Mouse (Mus musculus) cerebellum, adult 2 months (tissue): ENCODE measurements at regions not wholly inside any gene's neighbourhood (a gene's known extent, or its start where the extent isn't known, plus 50 kb on each side); places are given as distances from the start of the nearest gene placed in this dataset.

Experiments used
- CTCF ChIP-seq: fragments of 200-500 bp; IDR thresholded peaks from 2 replicates; pipeline ENCODE4 v1.5.1; 2011; ENCODE audit warnings: low read depth, mild to moderate bottlenecking, control low read depth, low read length, moderate library complexity, borderline replicate concordance; ENCODE audit not compliant: insufficient read depth
- POLR2A ChIP-seq: fragments of 200-500 bp; IDR thresholded peaks from 2 replicates; pipeline ENCODE4 v1.6.1; 2011; ENCODE audit warnings: low read length, control low read depth, borderline replicate concordance; ENCODE audit not compliant: insufficient read depth

DNA sequence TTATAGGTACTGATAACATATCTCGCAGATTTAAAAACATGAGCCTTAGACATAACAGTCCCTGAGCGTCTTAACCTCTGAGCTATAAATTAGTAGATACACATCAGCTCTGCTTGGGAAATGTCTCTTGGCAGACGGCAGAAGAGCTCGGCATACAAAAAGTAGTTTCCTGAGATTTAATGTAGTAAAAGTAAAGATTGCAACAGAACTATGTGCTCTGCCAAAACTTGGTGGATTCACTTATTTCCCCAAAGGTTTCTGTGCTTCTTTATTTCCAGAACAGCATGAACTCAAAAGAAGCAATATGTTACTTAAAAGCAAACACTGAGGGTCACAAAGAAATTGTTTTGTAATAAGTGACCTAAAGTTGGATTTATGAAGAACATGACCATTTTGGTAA lies 177.3 kb downstream of the Atp6ap1l start:
- TF ChIP-seq POLR2A (no peak), CTCF (no peak)
